Mouse (Mus musculus) kidney, adult 10 weeks (tissue): ENCODE measurements around the gene Hmgcs1. TPM values are rescaled to one million over a fixed set of nuclear protein-coding genes. Genes with fewer than 3 reads are reported as not detected.

Experiments used
- polyA plus RNA-seq: library from polyadenylated mRNA; stranded (reverse); fragments of 350-450 nt; fragmentation: Illumina TruSeq; extraction: RNeasy Lipid Tissue Mini Kit (QIAGEN cat#74804); gene quantifications from one replicate; pipeline ENCODE4 v1.2.3, GENCODE M21; 2014; ENCODE audit warnings: low read depth, low replicate concordance

The Hmgcs1 gene
- polyA plus RNA-seq: 554 TPM

GRCm38 (mm10) chr13:119690039-119690728 lies at the start of gene Hmgcs1:
TSS of gene Hmgcs1 (plus strand) at chr13:119690379.

GRCm38 (mm10) chr13:119755681-119756471 lies 65.7 kb downstream of the Hmgcs1 start, which contains the start of gene Nim1k:
TSS of gene Nim1k (minus strand) at chr13:119755882.

Other genes with a start within 250 kb of the Hmgcs1 start
- 38.6 TPM for gene 4833420G17Rik, start 227.6 kb upstream of the Hmgcs1 start, polyA plus RNA-seq
- gene Tmem267, start 202.3 kb upstream of the Hmgcs1 start, polyA plus RNA-seq: 108 TPM
- gene 3110070M22Rik, start 202.0 kb upstream of the Hmgcs1 start, polyA plus RNA-seq: 1.7 TPM
- gene Ccl28, start 66.6 kb upstream of the Hmgcs1 start, polyA plus RNA-seq: 33.5 TPM
- 2.4 TPM for gene Nim1k, start 65.5 kb downstream of the Hmgcs1 start, polyA plus RNA-seq
- 52.7 TPM for gene Zfp131, start 100.5 kb downstream of the Hmgcs1 start, polyA plus RNA-seq
- not detected for gene AF067063, start 139.8 kb downstream of the Hmgcs1 start, polyA plus RNA-seq
- not detected for gene D13Ertd608e, start 145.6 kb downstream of the Hmgcs1 start, polyA plus RNA-seq
- not detected for gene Tcstv1, start 204.4 kb downstream of the Hmgcs1 start, polyA plus RNA-seq
- not detected for gene Gm21761, start 238.9 kb downstream of the Hmgcs1 start, polyA plus RNA-seq